Mouse (Mus musculus): Measurements from ENCODE around the gene Epop. TPM values are rescaled to one million over a fixed set of nuclear protein-coding genes. Genes with fewer than 3 reads are reported as not detected.
"Not testable (repeated sequence)": the region's sequence is repeated elsewhere in the genome, so short reads cannot be mapped to it uniquely, and the experiment has no call there.

Gene Epop
- total RNA-seq, 2 experiments from 2014 or later, result 0.93 to 1.2 TPM

GRCm38 (mm10) chr11:97661648-97662133 lies 32.2 kb upstream of the Epop start:
- intact Hi-C loops (cut with DNase I), result no loop called here
- DNase-seq, result peak; percentile 54 to 63

GRCm38 (mm10) chr11:97660734-97661647 lies 31.5 kb upstream of the Epop start:
- no peak for DNase-seq
- intact Hi-C loops (cut with DNase I), result no loop called here

- intact Hi-C loops (cut with DNase I), result loop anchor here (2.0 kb wide), 1 partner anchor 39 kb away; no protein-coding TSS in a partner anchor
- peak; percentile 83 to 89 for DNase-seq
Observed at GRCm38 (mm10) chr11:97659990-97660714, 30.6 kb upstream of the Epop start.

- intact Hi-C loops (cut with DNase I), result loop anchor here (2.0 kb wide), 1 partner anchor 39 kb away; no protein-coding TSS in a partner anchor
- DNase-seq, result peak in 1 of 2 experiments; percentile 49
Observed at GRCm38 (mm10) chr11:97659267-97659989, 29.9 kb upstream of the Epop start.

DNA sequence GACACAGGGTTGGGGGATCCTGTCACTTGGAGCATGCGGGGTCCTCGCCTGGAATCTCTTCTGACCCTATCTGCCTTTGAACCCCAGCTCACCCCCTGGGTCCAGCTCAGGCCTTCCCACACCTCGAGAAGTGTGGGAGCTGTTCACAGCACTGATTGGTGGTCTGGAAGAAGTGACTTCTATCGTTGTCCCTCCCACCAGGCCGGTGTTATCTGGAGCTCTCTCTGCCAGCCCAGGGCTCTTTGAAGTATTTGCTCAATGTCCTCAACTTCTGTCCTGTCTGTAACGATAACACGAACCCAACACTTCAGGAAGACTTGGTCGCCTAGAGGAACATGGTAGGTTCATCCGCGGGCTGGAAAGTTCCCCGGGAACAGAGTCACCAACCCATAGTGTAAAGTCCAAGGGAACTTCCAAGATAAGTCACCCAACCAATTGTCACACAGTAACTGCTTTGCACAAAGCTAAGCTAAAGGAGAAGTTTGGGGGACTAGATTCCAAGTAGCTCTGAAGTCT lies 29.3 kb upstream of the Epop start:
- intact Hi-C loops (cut with DNase I), result loop anchor here (2.0 kb wide), 1 partner anchor 40 kb away; no protein-coding TSS in a partner anchor
- DNase-seq, result no peak

DNA sequence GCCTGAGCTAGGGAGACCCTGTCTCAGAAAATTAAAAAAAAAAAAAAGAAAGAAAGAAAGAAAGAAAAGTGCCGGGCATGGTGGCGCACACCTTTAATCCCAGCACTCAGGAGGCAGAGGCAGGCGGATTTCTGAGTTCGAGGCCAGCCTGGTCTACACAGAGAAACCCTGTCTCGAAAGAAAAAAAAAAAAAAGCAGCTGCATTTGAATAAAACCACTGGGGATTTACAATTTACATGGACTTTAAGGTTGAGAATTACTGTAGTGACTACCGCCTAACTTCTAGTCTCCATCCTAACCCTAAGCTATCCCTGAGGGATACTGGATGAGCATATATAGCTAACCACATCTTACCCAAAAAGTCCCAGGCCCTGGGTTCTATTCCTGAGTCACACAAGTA lies 28.5 kb upstream of the Epop start:
- intact Hi-C loops (cut with DNase I), result loop anchor here (2.0 kb wide), 1 partner anchor 41 kb away; no protein-coding TSS in a partner anchor
- DNase-seq, result not testable (repeated sequence)

DNA sequence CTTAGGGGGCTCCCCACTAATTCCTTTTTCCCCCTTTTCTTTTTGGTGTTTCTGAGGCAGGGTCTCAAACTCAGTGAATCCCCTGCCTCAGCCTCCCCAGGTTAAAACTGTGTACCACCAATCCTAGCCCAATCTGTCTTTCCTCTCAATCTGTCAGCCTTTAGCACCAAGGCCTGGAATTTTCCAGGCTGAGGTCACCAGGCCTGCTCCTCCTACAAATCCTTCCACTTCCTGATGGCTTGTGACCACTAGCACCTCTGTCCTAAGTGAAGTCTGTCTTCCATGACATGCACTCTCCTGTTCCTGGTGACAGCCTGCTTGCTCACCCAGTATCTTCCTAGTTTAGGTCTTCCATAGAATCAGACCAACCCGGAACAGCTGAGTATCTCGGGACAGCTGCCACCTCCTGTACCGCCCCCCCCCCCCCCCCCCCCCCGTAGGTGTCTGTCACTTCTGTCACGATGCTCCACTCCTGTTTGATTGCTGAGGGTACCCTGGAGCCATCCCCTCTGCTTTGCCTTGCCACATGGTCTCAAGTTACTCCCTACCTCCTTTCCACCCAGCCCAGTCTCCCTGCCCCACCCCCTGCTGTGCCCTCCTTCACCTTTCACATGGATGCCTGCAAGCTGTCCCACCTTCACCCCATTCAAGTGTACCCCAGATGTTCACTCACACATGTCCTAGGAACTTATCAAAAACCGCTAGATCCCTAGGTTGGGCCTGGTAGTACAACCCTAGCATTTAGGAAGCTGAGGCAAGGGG lies 27.9 kb upstream of the Epop start:
- DNase-seq, result no peak
- intact Hi-C loops (cut with DNase I), result no loop called here

GRCm38 (mm10) chr11:97656269-97656971 lies 26.9 kb upstream of the Epop start:
- intact Hi-C loops (cut with DNase I), result no loop called here
- no peak for DNase-seq

DNA sequence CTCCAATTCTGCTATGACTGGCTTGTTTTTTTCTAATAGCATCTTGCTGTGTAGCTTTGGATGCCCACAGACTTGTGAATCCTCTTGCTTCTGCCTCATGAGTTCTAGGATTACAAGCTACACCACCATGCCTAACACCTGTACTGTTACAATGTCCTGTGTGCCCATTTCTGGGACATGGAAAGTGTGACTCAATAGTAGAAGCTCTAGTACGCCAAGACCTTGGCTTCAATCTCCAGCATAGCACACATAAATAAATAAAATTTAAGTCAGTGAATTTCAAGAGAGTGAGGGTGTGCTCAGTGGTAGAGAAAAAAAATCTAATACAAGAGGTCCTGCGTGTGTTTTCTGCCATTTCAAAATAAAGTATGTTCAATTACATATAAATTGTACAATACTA lies 24.7 kb upstream of the Epop start:
- intact Hi-C loops (cut with DNase I), result no loop called here
- no peak for DNase-seq

- DNase-seq; intact Hi-C loops (cut with DNase I): not testable (repeated sequence)
Observed at GRCm38 (mm10) chr11:97653376-97653775, 23.9 kb upstream of the Epop start.

- intact Hi-C loops (cut with DNase I), result no loop called here
- DNase-seq, result no peak
Observed at GRCm38 (mm10) chr11:97650341-97650740, 20.8 kb upstream of the Epop start.

DNA sequence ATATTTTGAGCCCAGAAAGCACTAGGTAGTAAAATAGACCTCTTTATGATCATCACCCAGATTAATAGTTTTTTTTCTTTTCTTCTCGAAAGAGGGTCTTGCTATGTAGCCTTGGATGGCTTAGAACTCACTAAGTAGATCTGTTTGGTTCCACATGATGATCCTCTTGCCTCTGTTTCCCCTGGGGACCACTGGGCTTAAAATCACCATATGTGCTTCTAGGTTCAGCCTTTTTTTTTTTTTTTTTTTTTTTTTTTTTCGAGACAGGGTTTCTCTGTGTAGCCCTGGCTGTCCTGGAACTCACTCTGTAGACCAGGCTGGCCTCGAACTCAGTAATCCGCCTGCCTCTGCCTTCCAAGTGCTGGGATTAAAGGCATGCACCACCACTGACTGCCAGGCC lies 19.0 kb upstream of the Epop start:
- intact Hi-C loops (cut with DNase I), result loop anchor here (5.0 kb wide), 1 partner anchor 99 kb away; no protein-coding TSS in a partner anchor
- not testable (repeated sequence) for DNase-seq

GRCm38 (mm10) chr11:97644834-97645233 lies 15.3 kb upstream of the Epop start:
- intact Hi-C loops (cut with DNase I), result loop anchor here (1.0 to 5.0 kb wide), 2 partner anchors 42 to 102 kb away; no protein-coding TSS in a partner anchor
- peak; percentile 79 to 81 for DNase-seq

DNA sequence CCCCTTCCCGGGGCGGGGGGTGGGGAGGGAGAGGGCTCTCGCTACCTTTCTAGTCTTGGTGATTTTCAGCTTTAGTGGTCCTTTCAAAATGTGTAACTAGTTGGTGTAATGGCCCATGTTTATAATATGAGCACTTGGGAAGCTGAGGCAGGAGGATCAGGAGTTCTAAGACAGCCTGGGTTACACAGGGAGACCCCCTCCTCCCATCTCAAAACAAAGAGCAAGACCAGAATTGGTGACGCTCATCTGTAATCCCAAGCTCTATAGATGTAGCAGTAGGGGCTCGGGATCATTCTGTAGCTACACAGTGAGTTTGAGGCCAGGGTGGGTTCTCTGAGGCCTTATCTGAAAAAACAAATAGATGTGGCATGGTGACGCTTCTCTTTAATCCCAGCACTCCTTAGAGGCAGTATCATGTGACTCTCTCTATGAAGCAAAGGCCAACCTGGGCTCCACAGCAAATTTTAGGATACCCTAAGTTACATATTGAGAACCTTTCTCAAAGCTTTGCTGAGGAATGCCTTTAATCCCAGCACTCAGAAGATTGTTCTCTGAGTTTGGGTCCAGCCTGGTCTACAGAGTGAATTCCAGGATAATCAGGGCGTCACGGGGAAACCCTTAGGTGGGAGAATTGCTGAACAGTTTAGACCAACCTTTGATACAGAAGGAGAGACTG lies 14.0 kb upstream of the Epop start:
- DNase-seq, result no peak
- intact Hi-C loops (cut with DNase I), result no loop called here

GRCm38 (mm10) chr11:97642746-97643145 lies 13.2 kb upstream of the Epop start:
- intact Hi-C loops (cut with DNase I), result no loop called here
- DNase-seq, result no peak

GRCm38 (mm10) chr11:97641668-97642067 lies 12.2 kb upstream of the Epop start:
- DNase-seq, result no peak
- intact Hi-C loops (cut with DNase I), result no loop called here

DNA sequence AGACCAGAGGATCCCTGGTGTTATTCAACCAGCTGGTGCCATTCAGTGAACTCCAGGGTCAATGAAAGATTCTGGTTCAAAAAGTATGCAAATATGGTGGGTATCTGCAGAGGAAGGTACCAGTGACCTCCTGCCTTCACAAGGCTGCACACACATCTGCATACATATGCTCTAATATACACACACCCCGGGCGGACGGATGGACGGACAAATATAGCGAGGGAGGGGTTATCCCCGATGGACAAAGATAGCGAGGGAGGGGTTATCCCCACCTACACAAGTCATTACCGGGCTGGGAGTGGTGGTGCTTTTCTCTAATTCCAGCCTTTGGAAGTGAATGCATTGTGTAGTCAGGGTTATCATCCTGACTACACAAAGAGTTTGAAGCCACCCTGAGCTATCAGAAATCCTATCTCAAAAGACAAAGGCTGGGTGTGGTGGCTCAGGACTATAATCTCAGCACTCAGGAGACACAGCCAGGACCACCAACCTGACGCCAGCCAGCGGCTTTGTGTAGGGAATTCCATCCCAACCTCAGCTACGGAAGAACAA lies 6.0 kb upstream of the Epop start:
- intact Hi-C loops (cut with DNase I), result no loop called here

GRCm38 (mm10) chr11:97632440-97632839 lies 2.9 kb upstream of the Epop start:
- intact Hi-C loops (cut with DNase I), result not testable (repeated sequence)

More for the DNA sequence above, 6.0 kb upstream of the Epop start:
- DNase-seq, result no peak

More at GRCm38 (mm10) chr11:97632440-97632839, 2.9 kb upstream of the Epop start:
- DNase-seq, result not testable (repeated sequence)
